Comparison of ENCODE assay signal across 7 mouse cellular contexts in genomic region chr12:71831258-71832087, GRCm38 (mm10). TPM values are rescaled to one million over a fixed set of nuclear protein-coding genes. Genes with fewer than 3 reads are reported as not detected.
DNase-seq lines count a peak whose midpoint lies in the region; ATAC-seq and TF ChIP-seq lines count a peak whose summit lies in the region.

No protein-coding gene starts in this region.

- peaks cover 2 to 41% of the 10 kb centered on the region in 2 experiments; a peak in 3 of 4 replicates for H3K4me1 ChIP-seq in CH12.LX (ENCODE audit: control insufficient read depth in 1 of 2, insufficient read depth in 2 of 2)
- peaks cover 21% of the 10 kb centered on the region for H3K4me1 ChIP-seq in embryonic facial prominence, embryonic 12.5 days
- H3K4me1 ChIP-seq in heart, embryonic 11.5 days (ENCODE audit: control insufficient read depth, insufficient read depth, low read length): peaks cover 31% of the 10 kb centered on the region

- peak overlapping the region; percentile 71 for H3K9ac ChIP-seq in CH12.LX (ENCODE audit: insufficient read depth, low read depth)
- H3K9ac ChIP-seq in embryonic facial prominence, embryonic 12.5 days: peak overlapping the region; percentile 71
- peak overlapping the region; percentile 91 for H3K9ac ChIP-seq in heart, embryonic 11.5 days (ENCODE audit: low read depth, low read length)

- H3K79me2 ChIP-seq in CH12.LX (replicated peaks; ENCODE audit: control insufficient read depth, extremely low read depth, insufficient read depth, poor library complexity, severe bottlenecking): peaks cover 12% of the 10 kb centered on the region; the same call in 1 of the 2 replicates

- H3K9me3 ChIP-seq in CH12.LX (replicated peaks; ENCODE audit: low read length): no peaks in the 10 kb centered on the region
- no peaks in the 10 kb centered on the region for H3K9me3 ChIP-seq in embryonic facial prominence, embryonic 12.5 days
- no peaks in the 10 kb centered on the region for H3K9me3 ChIP-seq in heart, embryonic 11.5 days (replicated peaks; ENCODE audit: control insufficient read depth, low read length)

- WGBS in embryonic facial prominence, embryonic 12.5 days: under 1% methylated on average over 59 of the region's 59 CpGs
- under 1% methylated on average over 59 of the region's 59 CpGs for WGBS in heart, embryonic 11.5 days (ENCODE audit: insufficient replicate concordance)

- no peak for TF ChIP-seq POLR2A in CH12.LX (IDR thresholded peaks at IDR 0.05; ENCODE audit: low read depth, low read length)

- H3K4me3 ChIP-seq in CH12.LX (replicated peaks in 1 of 3; ENCODE audit: low read depth in 2 of 3, low read length in 2 of 3, poor library complexity in 1 of 3): peak overlapping the region; percentile 83 to 94 (median 88)
- peak overlapping the region; percentile 87 for H3K4me3 ChIP-seq in embryonic facial prominence, embryonic 12.5 days
- H3K4me3 ChIP-seq in heart, embryonic 11.5 days (ENCODE audit: low read depth, low read length): peak overlapping the region; percentile 89

- peak; percentile 46 for ATAC-seq in Patski
- peak; percentile 42; the same call in 1 of the 2 replicates for ATAC-seq in embryonic facial prominence, embryonic 12.5 days (ENCODE audit: insufficient number of reproducible peaks, insufficient read depth, low FRiP score, low TSS enrichment)
- peak; percentile 22; the same call in 1 of the 2 replicates for ATAC-seq in heart, embryonic 11.5 days (replicated peaks; ENCODE audit: insufficient number of reproducible peaks, low FRiP score, low TSS enrichment)
- peak; percentile 56 for ATAC-seq in megakaryocyte-erythroid progenitor cell, adult 5-6 weeks (replicated peaks; ENCODE audit: low FRiP score, low TSS enrichment, poor library complexity, severe bottlenecking)

- H3K27me3 ChIP-seq in CH12.LX (replicated peaks) (peaks cover 5% of the 10 kb centered on the region), Patski (peaks cover 23% of the 10 kb centered on the region)
- H3K27me3 ChIP-seq in embryonic facial prominence, embryonic 12.5 days: no peaks in the 10 kb centered on the region
- H3K27me3 ChIP-seq in heart, embryonic 11.5 days (ENCODE audit: control insufficient read depth, insufficient read depth, low read length): no peaks in the 10 kb centered on the region

- no peak for TF ChIP-seq CTCF in CH12.LX (conservative IDR thresholded peaks at IDR 0.05 in 1 of 2, IDR thresholded peaks at IDR 0.05 in 1 of 2; ENCODE audit: low read depth in 2 of 2, low read length in 2 of 2)
- no peak for TF ChIP-seq CTCF in Patski (IDR thresholded peaks at IDR 0.05)

- peak; percentile 5 for TF ChIP-seq RAD21 in CH12.LX (IDR thresholded peaks at IDR 0.05; ENCODE audit: low read depth, low read length)

- H3K4me2 ChIP-seq in CH12.LX (ENCODE audit: insufficient read depth, low read depth, poor library complexity, severe bottlenecking): peak overlapping the region; percentile 92
- H3K4me2 ChIP-seq in embryonic facial prominence, embryonic 12.5 days (replicated peaks): peak overlapping the region; percentile 97
- peak overlapping the region; percentile 92 for H3K4me2 ChIP-seq in heart, embryonic 11.5 days

- in situ Hi-C loops in CH12.LX (cut with MboI; ENCODE audit: low pct_ligation_motif_present, low pct_unique_long_range_greater_than_20kb, low sequenced_read_pairs): no loop called here
- in situ Hi-C loops in Patski (cut with MboI; ENCODE audit: low pct_unique_long_range_greater_than_20kb): loop anchor here (5.0 kb wide), 1 partner anchor 56 kb away; no protein-coding TSS in a partner anchor

- no peak for TF ChIP-seq EP300 in CH12.LX (IDR thresholded peaks at IDR 0.05; ENCODE audit: low read length)

- DNase-seq in CH12.LX (ENCODE audit: extremely low read depth) (no peak), Patski (ENCODE audit: low read depth, low spot score) (no peak)
- DNase-seq in layer of hippocampus, adult 9-11 months: peak; percentile 38
- DNase-seq in spleen, adult 12 weeks (ENCODE audit: low spot score): peak; percentile 62

- H3K36me3 ChIP-seq in CH12.LX (replicated peaks in 1 of 2; ENCODE audit: control insufficient read depth in 1 of 2, insufficient read depth in 1 of 2, low read length in 1 of 2): peaks cover 0 to 8% of the 10 kb centered on the region in 2 experiments
- no peaks in the 10 kb centered on the region for H3K36me3 ChIP-seq in embryonic facial prominence, embryonic 12.5 days
- H3K36me3 ChIP-seq in heart, embryonic 11.5 days (ENCODE audit: control insufficient read depth, insufficient read depth, low read length): no peaks in the 10 kb centered on the region

- POLR2A ChIA-PET in Patski (lab: Charles Lee): interaction anchor here (0.6 to 1.1 kb wide), 4 partner anchors 12 to 194 kb away, joined by 3 to 4 read pairs (median 3); no protein-coding TSS in a partner anchor

- CTCF ChIA-PET in Patski (lab: Charles Lee): interaction anchor here (1.3 kb wide), 1 partner anchor 10 kb away, joined by 5 read pairs; no protein-coding TSS in a partner anchor

- no peak overlapping the region; the same call in 1 of the 2 replicates for H3K27ac ChIP-seq in CH12.LX (ENCODE audit: insufficient read depth, low read depth)
- peak overlapping the region; percentile 94 for H3K27ac ChIP-seq in embryonic facial prominence, embryonic 12.5 days
- H3K27ac ChIP-seq in heart, embryonic 11.5 days (ENCODE audit: low read depth, low read length): peak overlapping the region; percentile 93

- dilution Hi-C loops in CH12.LX (cut with MboI; ENCODE audit: extremely low pct_ligation_motif_present, extremely low pct_unique_long_range_greater_than_20kb, low sequenced_read_pairs): no loop called here

TF ChIP-seq in CH12.LX, 34 proteins besides CTCF, POLR2A, EP300 and RAD21:
- TF ChIP-seq RCOR1 (conservative IDR thresholded peaks at IDR 0.05; ENCODE audit: low read depth, low read length) (no peak), SIN3A (IDR thresholded peaks at IDR 0.05; ENCODE audit: low read length) (peak; percentile 45; the same call in 1 of the 2 replicates), ZNF384 (IDR thresholded peaks at IDR 0.05; ENCODE audit: low read depth, low read length) (no peak), CHD1 (IDR thresholded peaks at IDR 0.05; ENCODE audit: low read depth, low read length) (peak; percentile 62; the same call in 1 of the 2 replicates), PAX5 (IDR thresholded peaks at IDR 0.05; ENCODE audit: low read length) (no peak), ELF1 (IDR thresholded peaks at IDR 0.05; ENCODE audit: low read depth, low read length) (no peak), TCF12 (IDR thresholded peaks at IDR 0.05; ENCODE audit: low read depth, low read length) (no peak), POLR2AphosphoS2 (IDR thresholded peaks at IDR 0.05; ENCODE audit: low read depth, low read length) (no peak; the same call in 1 of the 2 replicates), MYC (IDR thresholded peaks at IDR 0.05; ENCODE audit: low read depth, low read length) (no peak), UBTF (IDR thresholded peaks at IDR 0.05; ENCODE audit: low read depth, low read length) (peak; percentile 87), NELFE (IDR thresholded peaks at IDR 0.05; ENCODE audit: low read depth, low read length) (0 out of 2 replicates have a peak, but pooled peaks have one; percentile 2), MAX (IDR thresholded peaks at IDR 0.05; ENCODE audit: low read length) (no peak), KAT2A (IDR thresholded peaks at IDR 0.05; ENCODE audit: insufficient replicate concordance, low read length) (no peak), USF1 (IDR thresholded peaks at IDR 0.05; ENCODE audit: low read depth, low read length) (no peak), MAFK (IDR thresholded peaks at IDR 0.05; ENCODE audit: insufficient replicate concordance, low read length) (no peak), MEF2A (IDR thresholded peaks at IDR 0.05; ENCODE audit: borderline replicate concordance, low read depth, low read length) (no peak), BHLHE40 (IDR thresholded peaks at IDR 0.05; ENCODE audit: low read depth, low read length) (no peak), ZC3H11A (IDR thresholded peaks at IDR 0.05; ENCODE audit: low read depth, low read length) (no peak), SMC3 (IDR thresholded peaks at IDR 0.05; ENCODE audit: low read depth, low read length) (no peak; the same call in 1 of the 2 replicates), ZMIZ1 (IDR thresholded peaks at IDR 0.05; ENCODE audit: low read depth, low read length) (no peak), ZKSCAN1 (IDR thresholded peaks at IDR 0.05; ENCODE audit: borderline replicate concordance, low read depth, low read length) (no peak), GABPA (IDR thresholded peaks at IDR 0.05; ENCODE audit: insufficient replicate concordance, low read depth, low read length) (no peak), CHD2 (IDR thresholded peaks at IDR 0.05; ENCODE audit: low read length) (0 out of 2 replicates have a peak, but pooled peaks have one; percentile 9), MXI1 (IDR thresholded peaks at IDR 0.05; ENCODE audit: low read depth, low read length) (peak; percentile 45; the same call in 1 of the 2 replicates), TBP (conservative IDR thresholded peaks at IDR 0.05; ENCODE audit: low read depth, low read length) (no peak), HCFC1 (IDR thresholded peaks at IDR 0.05; ENCODE audit: low read depth, low read length) (no peak), JUND (conservative IDR thresholded peaks at IDR 0.05; ENCODE audit: low read depth, low read length) (no peak), ETS1 (conservative IDR thresholded peaks at IDR 0.05; ENCODE audit: low read depth, low read length) (no peak)

RNA-seq across cellular contexts. Expression of gene Daam1, which starts 0.6 kb away (rescaled TPM):
- 7.6 and 10.7 TPM in 2 replicates for total RNA-seq in CH12.LX (2012; rRNA removed)
- total RNA-seq in CH12.LX (2014; rRNA removed): 23.6 and 26.5 TPM in 2 replicates
- polyA plus RNA-seq in CH12.LX (2012; ENCODE audit: insufficient read length, low read depth): 23.2 and 27.9 TPM in 2 replicates
- polyA plus RNA-seq in Patski (2021): 12.9 TPM
- polyA plus RNA-seq in embryonic facial prominence, embryonic 12.5 days (2016; fragmentation: Nextera tagmentation; extraction: Ambion mirVana): 8.4 and 9.8 TPM in 2 replicates
- polyA plus RNA-seq in heart, embryonic 11.5 days (2014; fragmentation: Nextera tagmentation; extraction: Ambion mirVana): 25.7 and 33.0 TPM in 2 replicates
- total RNA-seq in megakaryocyte-erythroid progenitor cell, adult 5-6 weeks (2014; fragmentation: Nextera tagmentation): 34.9 and 41.6 TPM in 2 replicates
- 36.5 and 45.9 TPM in 2 replicates for total RNA-seq in megakaryocyte-erythroid progenitor cell, adult 5-6 weeks (2017)

Comparison
In these comparisons a context has a peak if more than half of its experiments do, and no peak if none do; other contexts are left out.
1. DNase-seq: peak in layer of hippocampus, adult 9-11 months (single experiment) and spleen, adult 12 weeks (single experiment); none in CH12.LX (single experiment) and Patski (single experiment).
2. Peak in every context shown above with its lines, with median percentiles within 50 percentile points of each other: H3K4me2 ChIP-seq, H3K4me3 ChIP-seq, H3K9ac ChIP-seq and ATAC-seq.